Mouse (Mus musculus): ENCODE results near the gene Tpm3. TPM values are rescaled to one million over a fixed set of nuclear protein-coding genes. Genes with fewer than 3 reads are reported as not detected.

Tpm3 gene
- polyA plus RNA-seq, 1 experiment, result 252 TPM

DNA sequence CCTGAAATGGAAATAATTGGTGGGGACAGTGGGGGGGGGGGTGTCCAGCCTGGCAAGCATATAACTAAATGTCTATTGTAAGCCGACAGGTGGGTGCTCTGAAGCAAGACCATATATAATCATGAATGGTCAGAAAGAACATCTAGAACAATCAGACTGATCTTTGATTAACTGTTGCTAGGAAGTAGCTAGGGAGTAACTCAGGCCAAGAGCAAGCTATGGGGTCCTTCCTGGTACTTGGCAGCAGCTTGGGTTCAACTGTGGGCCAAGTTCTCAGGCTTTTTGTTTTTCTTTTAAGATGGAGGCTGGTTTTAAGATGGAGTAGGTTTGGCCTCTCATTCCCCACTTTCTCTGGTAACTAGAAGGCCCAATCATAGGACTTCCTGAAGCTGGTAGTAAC lies 74.2 kb downstream of the Tpm3 start:
- no peak for DNase-seq
- H3K36me3 ChIP-seq (ENCODE audit: control insufficient read depth, insufficient read depth, low read length), result no peaks in the 10 kb centered on the region
- WGBS, result 100% methylated on average over 1 of the region's 1 CpGs
- H3K27ac ChIP-seq (ENCODE audit: control insufficient read depth, insufficient read depth, low read length), result no peak overlapping the region
- H3K4me1 ChIP-seq (replicated peaks; ENCODE audit: control insufficient read depth, insufficient read depth, low read length), result no peaks in the 10 kb centered on the region
- H3K27me3 ChIP-seq (ENCODE audit: control insufficient read depth, insufficient read depth, low read length), result no peaks in the 10 kb centered on the region
- no peak overlapping the region for H3K4me3 ChIP-seq (ENCODE audit: control insufficient read depth, insufficient read depth, low read length)
- TF ChIP-seq CTCF (IDR thresholded peaks at IDR 0.05; ENCODE audit: borderline replicate concordance, control insufficient read depth, extremely low read depth, insufficient read depth, low read length, poor library complexity), result no peak
- no peak for TF ChIP-seq POLR2A (IDR thresholded peaks at IDR 0.05; ENCODE audit: control insufficient read depth, extremely low read depth, insufficient read depth, low read length, poor library complexity)

Other genes with a start within 250 kb of the Tpm3 start
- 0.43 and 0.69 TPM in 2 replicates for gene She, start 241.3 kb upstream of the Tpm3 start, polyA plus RNA-seq (2012; rRNA removed)
- 10.4 and 11.1 TPM in 2 replicates for gene Il6ra, start 159.5 kb upstream of the Tpm3 start, polyA plus RNA-seq (2012; rRNA removed)
- gene Atp8b2, start 109.1 kb upstream of the Tpm3 start, polyA plus RNA-seq (2012; rRNA removed), result 109 and 123 TPM in 2 replicates
- gene Hax1, start 73.9 kb upstream of the Tpm3 start, polyA plus RNA-seq (2012; rRNA removed), result 53.9 and 61.4 TPM in 2 replicates
- gene 4933434E20Rik, start 21.0 kb upstream of the Tpm3 start, polyA plus RNA-seq (2012; rRNA removed), result 45.9 and 59.7 TPM in 2 replicates
- gene Ubap2l, start 20.0 kb upstream of the Tpm3 start, polyA plus RNA-seq (2012; rRNA removed), result 199 and 208 TPM in 2 replicates
- 1.5 and 1.6 TPM in 2 replicates for gene Nup210l, start 31.5 kb downstream of the Tpm3 start, polyA plus RNA-seq (2012; rRNA removed)
- gene Rps27, start 141.0 kb downstream of the Tpm3 start, polyA plus RNA-seq (2012; rRNA removed), result 1,542 and 2,177 TPM in 2 replicates
- gene Rab13, start 141.0 kb downstream of the Tpm3 start, polyA plus RNA-seq (2012; rRNA removed), result 1.4 and 1.5 TPM in 2 replicates
- gene Jtb, start 158.9 kb downstream of the Tpm3 start, polyA plus RNA-seq (2012; rRNA removed), result 84.4 and 91.7 TPM in 2 replicates
- 0.94 and 1.3 TPM in 2 replicates for gene Creb3l4, start 170.9 kb downstream of the Tpm3 start, polyA plus RNA-seq (2012; rRNA removed)
- gene Slc39a1, start 175.5 kb downstream of the Tpm3 start, polyA plus RNA-seq (2012; rRNA removed), result 68.5 and 69.2 TPM in 2 replicates
- gene Crtc2, start 181.5 kb downstream of the Tpm3 start, polyA plus RNA-seq (2012; rRNA removed), result 151 and 161 TPM in 2 replicates
- gene Dennd4b, start 192.5 kb downstream of the Tpm3 start, polyA plus RNA-seq (2012; rRNA removed), result 163 and 182 TPM in 2 replicates
- 69.8 and 77.6 TPM in 2 replicates for gene Gatad2b, start 220.5 kb downstream of the Tpm3 start, polyA plus RNA-seq (2012; rRNA removed)